Mouse (Mus musculus) right cerebral cortex, postnatal 36 days (tissue): Measurements from ENCODE around the gene Slc22a21.
"Not testable (repeated sequence)": the region's sequence is repeated elsewhere in the genome, so short reads cannot be mapped to it uniquely, and the experiment has no call there.

ENCODE experiments used
- DNase-seq, 2 experiments: peaks; one replicate each; pipeline ENCODE4 v3.0.0; 2022; ENCODE audit warnings: low spot score in 2 of 2, mixed read lengths in 1 of 2

Slc22a21 gene

GRCm38 (mm10) chr11:54002147-54002760 is 22.1 kb upstream of the Slc22a21 start:
- peak; percentile 37 to 47 for DNase-seq

GRCm38 (mm10) chr11:53997661-53998060 is 17.5 kb upstream of the Slc22a21 start:
- no peak for DNase-seq

- no peak for DNase-seq
Observed at GRCm38 (mm10) chr11:53992264-53992663, 12.1 kb upstream of the Slc22a21 start.

- no peak for DNase-seq
Observed at GRCm38 (mm10) chr11:53989232-53989631, 9.1 kb upstream of the Slc22a21 start.

GRCm38 (mm10) chr11:53988081-53988480 is 7.9 kb upstream of the Slc22a21 start:
- DNase-seq = no peak

- no peak for DNase-seq
Observed at GRCm38 (mm10) chr11:53981396-53981795, 1.3 kb upstream of the Slc22a21 start.

- not testable (repeated sequence) for DNase-seq
Observed at GRCm38 (mm10) chr11:53979456-53979787, 710 bp downstream of the Slc22a21 start.

- DNase-seq = no peak
Observed at GRCm38 (mm10) chr11:53977672-53978071, 2.5 kb downstream of the Slc22a21 start.

- no peak for DNase-seq
Observed at GRCm38 (mm10) chr11:53975559-53975958, 4.6 kb downstream of the Slc22a21 start.

GRCm38 (mm10) chr11:53958984-53959383 is 21.1 kb downstream of the Slc22a21 start:
- no peak for DNase-seq

GRCm38 (mm10) chr11:53958176-53958575 is 22.0 kb downstream of the Slc22a21 start:
- DNase-seq = peak in 1 of 2 experiments; percentile 3

- no peak for DNase-seq
Observed at GRCm38 (mm10) chr11:53956636-53957035, 23.5 kb downstream of the Slc22a21 start.

GRCm38 (mm10) chr11:53954653-53955052 is 25.5 kb downstream of the Slc22a21 start:
- no peak for DNase-seq

- not testable (repeated sequence) for DNase-seq
Observed at GRCm38 (mm10) chr11:53950133-53950532, 30.0 kb downstream of the Slc22a21 start.

GRCm38 (mm10) chr11:53931944-53932318 is 48.2 kb downstream of the Slc22a21 start:
- DNase-seq = not testable (repeated sequence)

- DNase-seq = peak in 1 of 2 experiments; percentile 1
Observed at GRCm38 (mm10) chr11:53931091-53931943, 48.8 kb downstream of the Slc22a21 start.

GRCm38 (mm10) chr11:53929741-53930140 is 50.4 kb downstream of the Slc22a21 start:
- DNase-seq = no peak

- DNase-seq = no peak
Observed at GRCm38 (mm10) chr11:53928585-53928984, 51.5 kb downstream of the Slc22a21 start.

GRCm38 (mm10) chr11:53926303-53926702 is 53.8 kb downstream of the Slc22a21 start:
- DNase-seq = no peak

GRCm38 (mm10) chr11:53918851-53919250 is 61.3 kb downstream of the Slc22a21 start:
- no peak for DNase-seq

GRCm38 (mm10) chr11:53911011-53911410 is 69.1 kb downstream of the Slc22a21 start:
- no peak for DNase-seq

GRCm38 (mm10) chr11:53908686-53909085 is 71.4 kb downstream of the Slc22a21 start:
- DNase-seq = no peak

GRCm38 (mm10) chr11:53904534-53904925 is 75.6 kb downstream of the Slc22a21 start:
- no peak for DNase-seq
